Mouse (Mus musculus): ENCODE results near the gene Hist1h1d.

GRCm38 (mm10) chr13:23518885-23519284, 34.2 kb upstream of the Hist1h1d start:
- TF ChIP-seq CTCF (IDR thresholded peaks at IDR 0.05; ENCODE audit: low read depth) (no peak), EP300 (IDR thresholded peaks at IDR 0.05; ENCODE audit: low read depth) (no peak; the same call in 1 of the 2 replicates)
